ENCODE assay signal across 9 mouse cellular contexts in genomic region chr11:3537711-3538110, GRCm38 (mm10). TPM values are rescaled to one million over a fixed set of nuclear protein-coding genes. Genes with fewer than 3 reads are reported as not detected.
DNase-seq lines count a peak whose midpoint lies in the region; ATAC-seq and TF ChIP-seq lines count a peak whose summit lies in the region.
"Had no signal": no experiment of that assay in that cellular context is flagged by ENCODE, and none has a peak within 500 bp of the region (broad histone marks: within the 10 kb centered on the region; RNA-seq: fewer than 3 reads in every experiment).

No protein-coding gene starts in this region.

- H3K4me3 ChIP-seq in heart, embryonic 12.5 days: peak overlapping the region; percentile 71
- H3K4me3 ChIP-seq in embryonic facial prominence, embryonic 14.5 days (ENCODE audit: low read depth, low read length): peak overlapping the region; percentile 68
- H3K4me3 ChIP-seq in intestine, embryonic 14.5 days (ENCODE audit: low read depth, low read length): peak overlapping the region; percentile 67
- H3K4me3 ChIP-seq in midbrain, postnatal 0 days (ENCODE audit: low read depth, low read length): no peak overlapping the region

- no peaks in the 10 kb centered on the region for H3K9me3 ChIP-seq in heart, embryonic 12.5 days (replicated peaks)
- no peaks in the 10 kb centered on the region for H3K9me3 ChIP-seq in embryonic facial prominence, embryonic 14.5 days (ENCODE audit: control insufficient read depth, low read length)
- no peaks in the 10 kb centered on the region for H3K9me3 ChIP-seq in intestine, embryonic 14.5 days (ENCODE audit: control insufficient read depth, low read length)
- no peaks in the 10 kb centered on the region for H3K9me3 ChIP-seq in midbrain, postnatal 0 days (ENCODE audit: low read length)
- H3K9me3 ChIP-seq: G1E had no signal

- no peaks in the 10 kb centered on the region for H3K27me3 ChIP-seq in heart, embryonic 12.5 days (replicated peaks)
- H3K27me3 ChIP-seq in embryonic facial prominence, embryonic 14.5 days (replicated peaks; ENCODE audit: control insufficient read depth, insufficient read depth, low read length): no peaks in the 10 kb centered on the region
- H3K27me3 ChIP-seq in intestine, embryonic 14.5 days (replicated peaks; ENCODE audit: control insufficient read depth, insufficient read depth, low read length): no peaks in the 10 kb centered on the region
- no peaks in the 10 kb centered on the region for H3K27me3 ChIP-seq in midbrain, postnatal 0 days (ENCODE audit: insufficient read depth, low read length)

- H3K9ac ChIP-seq in heart, embryonic 12.5 days: peak overlapping the region; percentile 86
- peak overlapping the region; percentile 76; the same call in 1 of the 2 replicates for H3K9ac ChIP-seq in embryonic facial prominence, embryonic 14.5 days (ENCODE audit: low read depth, low read length)
- peak overlapping the region; percentile 76; the same call in 1 of the 2 replicates for H3K9ac ChIP-seq in intestine, embryonic 14.5 days (ENCODE audit: low read length)
- H3K9ac ChIP-seq in midbrain, postnatal 0 days (replicated peaks; ENCODE audit: low read length, poor library complexity, severe bottlenecking): no peak overlapping the region

- H3K4me1 ChIP-seq in heart, embryonic 12.5 days (replicated peaks): peaks cover 31% of the 10 kb centered on the region
- peaks cover 30% of the 10 kb centered on the region for H3K4me1 ChIP-seq in embryonic facial prominence, embryonic 14.5 days (ENCODE audit: control insufficient read depth, insufficient read depth, low read length)
- H3K4me1 ChIP-seq in intestine, embryonic 14.5 days (replicated peaks; ENCODE audit: control insufficient read depth, insufficient read depth, low read length): peaks cover 34% of the 10 kb centered on the region
- H3K4me1 ChIP-seq in midbrain, postnatal 0 days (ENCODE audit: insufficient read depth, low read length): peaks cover 5% of the 10 kb centered on the region

- H3K36me3 ChIP-seq in heart, embryonic 12.5 days: peaks cover 25% of the 10 kb centered on the region
- H3K36me3 ChIP-seq in embryonic facial prominence, embryonic 14.5 days (ENCODE audit: control insufficient read depth, insufficient read depth, low read length): peaks cover 13% of the 10 kb centered on the region
- peaks cover 24% of the 10 kb centered on the region for H3K36me3 ChIP-seq in intestine, embryonic 14.5 days (ENCODE audit: control insufficient read depth, insufficient read depth, low read length)
- H3K36me3 ChIP-seq in midbrain, postnatal 0 days (ENCODE audit: insufficient read depth, low read length): no peaks in the 10 kb centered on the region
- H3K36me3 ChIP-seq: G1E had no signal

- peak; percentile 6; the same call in 1 of the 2 replicates for TF ChIP-seq CTCF in midbrain, postnatal 0 days (IDR thresholded peaks at IDR 0.05)

- intact Hi-C loops in heart, postnatal 10 days (cut with DNase I): loop anchor here (5.0 kb wide), 1 partner anchor 110 kb away; the partner anchor contains the start of gene Morc2a

- no peak for ATAC-seq in heart, embryonic 12.5 days (ENCODE audit: insufficient number of reproducible peaks, low FRiP score)
- no peak for ATAC-seq in embryonic facial prominence, embryonic 14.5 days (ENCODE audit: low read depth)
- no peak for ATAC-seq in intestine, embryonic 14.5 days (replicated peaks; ENCODE audit: low FRiP score, low TSS enrichment, low read depth)
- ATAC-seq in midbrain, postnatal 0 days (ENCODE audit: low FRiP score): no peak

- DNase-seq in heart, postnatal 10 days: no peak
- DNase-seq in embryonic facial prominence, embryonic 14.5 days (ENCODE audit: low spot score): no peak
- no peak for DNase-seq in intestine, embryonic 14.5 days (ENCODE audit: low spot score)
- no peak for DNase-seq in midbrain, postnatal 0 days (ENCODE audit: low spot score)
- DNase-seq in urinary bladder, postnatal 10 days (ENCODE audit: low spot score): no peak
- no peak for DNase-seq in ovary, adult 18-20 months (ENCODE audit: low spot score)
- DNase-seq in ovary, postnatal 10 days (ENCODE audit: low spot score): no peak

- no peak overlapping the region for H3K27ac ChIP-seq in heart, embryonic 12.5 days (ENCODE audit: poor library complexity, severe bottlenecking)
- no peak overlapping the region for H3K27ac ChIP-seq in embryonic facial prominence, embryonic 14.5 days (replicated peaks; ENCODE audit: low read depth, low read length)
- no peak overlapping the region for H3K27ac ChIP-seq in intestine, embryonic 14.5 days (ENCODE audit: low read depth)
- no peak overlapping the region for H3K27ac ChIP-seq in midbrain, postnatal 0 days (ENCODE audit: low read depth, low read length)

- H3K4me2 ChIP-seq in heart, embryonic 12.5 days: peak overlapping the region; percentile 74
- peak overlapping the region; percentile 68 for H3K4me2 ChIP-seq in embryonic facial prominence, embryonic 14.5 days (ENCODE audit: low read depth, low read length)
- peak overlapping the region; percentile 73 for H3K4me2 ChIP-seq in intestine, embryonic 14.5 days (ENCODE audit: low read length)
- H3K4me2 ChIP-seq in midbrain, postnatal 0 days (ENCODE audit: low read depth, low read length, poor library complexity, severe bottlenecking): peak overlapping the region; percentile 72; the same call in 1 of the 2 replicates

- WGBS in heart, embryonic 12.5 days: 78% methylated on average over 3 of the region's 3 CpGs
- WGBS in embryonic facial prominence, embryonic 14.5 days: 84% methylated on average over 3 of the region's 3 CpGs
- 85% methylated on average over 3 of the region's 3 CpGs for WGBS in intestine, embryonic 14.5 days
- 95% methylated on average over 3 of the region's 3 CpGs for WGBS in midbrain, postnatal 0 days

RNA-seq across cellular contexts. Expression of gene Smtn, which starts 2.7 kb away (rescaled TPM):
- polyA plus RNA-seq in heart, embryonic 12.5 days (2016; fragmentation: Nextera tagmentation; extraction: Ambion mirVana): 94.7 and 95.3 TPM in 2 replicates
- 100 to 1,000 TPM; 210 to 215 TPM for total RNA-seq in heart, postnatal 10 days (2021)
- 100 and 116 TPM in 2 replicates for polyA plus RNA-seq in embryonic facial prominence, embryonic 14.5 days (2014; fragmentation: Nextera tagmentation; extraction: Ambion mirVana)
- polyA plus RNA-seq in intestine, embryonic 14.5 days (2014; fragmentation: Nextera tagmentation; extraction: Ambion mirVana): 87.0 and 88.2 TPM in 2 replicates
- total RNA-seq in midbrain, postnatal 0 days (2014; rRNA removed): 7.3 and 9.9 TPM in 2 replicates
- polyA plus RNA-seq in midbrain, postnatal 0 days (2015; fragmentation: Nextera tagmentation; extraction: Ambion mirVana): 8.0 and 8.1 TPM in 2 replicates
- total RNA-seq: G1E had no signal
- polyA plus RNA-seq: G1E had no signal

RNA-seq across cellular contexts. Expression of gene Selenom, which starts 23.2 kb away (rescaled TPM):
- 125 and 129 TPM in 2 replicates for polyA plus RNA-seq in heart, embryonic 12.5 days (2016; fragmentation: Nextera tagmentation; extraction: Ambion mirVana)
- total RNA-seq in heart, postnatal 10 days (2021): 10 to 100 TPM; 57.2 to 57.3 TPM
- polyA plus RNA-seq in embryonic facial prominence, embryonic 14.5 days (2014; fragmentation: Nextera tagmentation; extraction: Ambion mirVana): 204 and 215 TPM in 2 replicates
- 146 and 160 TPM in 2 replicates for polyA plus RNA-seq in intestine, embryonic 14.5 days (2014; fragmentation: Nextera tagmentation; extraction: Ambion mirVana)
- total RNA-seq in midbrain, postnatal 0 days (2014; rRNA removed): 244 and 290 TPM in 2 replicates
- polyA plus RNA-seq in midbrain, postnatal 0 days (2015; fragmentation: Nextera tagmentation; extraction: Ambion mirVana): 298 and 349 TPM in 2 replicates
- total RNA-seq: G1E had no signal
- polyA plus RNA-seq: G1E had no signal

RNA-seq across cellular contexts. Expression of gene Inpp5j, which starts 33.1 kb away (rescaled TPM):
- polyA plus RNA-seq in heart, embryonic 12.5 days (2016; fragmentation: Nextera tagmentation; extraction: Ambion mirVana): 11.4 and 11.5 TPM in 2 replicates
- 10 to 100 TPM; 15.4 to 19.1 TPM for total RNA-seq in heart, postnatal 10 days (2021)
- 0.81 and 1.0 TPM in 2 replicates for polyA plus RNA-seq in embryonic facial prominence, embryonic 14.5 days (2014; fragmentation: Nextera tagmentation; extraction: Ambion mirVana)
- 4.1 and 4.3 TPM in 2 replicates for polyA plus RNA-seq in intestine, embryonic 14.5 days (2014; fragmentation: Nextera tagmentation; extraction: Ambion mirVana)
- 10.5 and 10.6 TPM in 2 replicates for total RNA-seq in midbrain, postnatal 0 days (2014; rRNA removed)
- polyA plus RNA-seq in midbrain, postnatal 0 days (2015; fragmentation: Nextera tagmentation; extraction: Ambion mirVana): 17.3 and 19.3 TPM in 2 replicates
- polyA plus RNA-seq: G1E had no signal

RNA-seq across cellular contexts. Expression of gene Pla2g3, which starts 49.6 kb away (rescaled TPM):
- 0.26 and 0.30 TPM in 2 replicates for polyA plus RNA-seq in heart, embryonic 12.5 days (2016; fragmentation: Nextera tagmentation; extraction: Ambion mirVana)
- total RNA-seq in heart, postnatal 10 days (2021): under 1 TPM in 1 of 2 experiments, not detected in 1; 0.10 TPM
- 0.36 and 0.41 TPM in 2 replicates for polyA plus RNA-seq in embryonic facial prominence, embryonic 14.5 days (2014; fragmentation: Nextera tagmentation; extraction: Ambion mirVana)
- polyA plus RNA-seq in intestine, embryonic 14.5 days (2014; fragmentation: Nextera tagmentation; extraction: Ambion mirVana): 0.61 and 0.75 TPM in 2 replicates
- 27.4 and 33.1 TPM in 2 replicates for total RNA-seq in midbrain, postnatal 0 days (2014; rRNA removed)
- 15.4 and 20.1 TPM in 2 replicates for polyA plus RNA-seq in midbrain, postnatal 0 days (2015; fragmentation: Nextera tagmentation; extraction: Ambion mirVana)
- polyA plus RNA-seq: G1E had no signal
